Mouse (Mus musculus) forebrain, embryonic 11.5 days (tissue): ENCODE data around the gene Gm36245. TPM values are rescaled to one million over a fixed set of nuclear protein-coding genes. Genes with fewer than 3 reads are reported as not detected.

Source experiments
- ATAC-seq: fragments of 200-750 bp; cut with Nextera tagmentation; replicated peaks from 2 replicates; pipeline ENCODE4 v1.8.0; 2017; ENCODE audit warnings: moderate TSS enrichment; ENCODE audit not compliant: low FRiP score
- DNase-seq: peaks from one replicate; pipeline ENCODE4 v3.0.0-alpha.2; 2017; ENCODE audit warnings: low spot score
- H3K27ac ChIP-seq: fragments of 300-500 bp; sonication (generic); 2 replicates; pipeline ENCODE4 v1.5.1; 2014; ENCODE audit warnings: low read depth, low read length
- H3K27me3 ChIP-seq: fragments of 300-500 bp; sonication (generic); 2 replicates; pipeline ENCODE4 v1.6.1; 2014; ENCODE audit warnings: mild to moderate bottlenecking, low read length, mixed read lengths; ENCODE audit not compliant: control insufficient read depth, insufficient read depth
- H3K36me3 ChIP-seq: fragments of 300-500 bp; sonication (generic); 2 replicates; pipeline ENCODE4 v1.6.1; 2014; ENCODE audit warnings: mild to moderate bottlenecking, low read length, moderate library complexity, mixed read lengths; ENCODE audit not compliant: control insufficient read depth, insufficient read depth
- H3K4me1 ChIP-seq: fragments of 300-500 bp; sonication (generic); replicated peaks from 2 replicates; pipeline ENCODE4 v1.6.1; 2014; ENCODE audit warnings: low read length, mixed read lengths; ENCODE audit not compliant: control insufficient read depth, insufficient read depth
- H3K4me2 ChIP-seq: fragments of 300-500 bp; sonication (generic); 2 replicates; pipeline ENCODE4 v1.6.1; 2014; ENCODE audit warnings: low read depth, mild to moderate bottlenecking, low read length, moderate library complexity, mixed read lengths; ENCODE audit not compliant: severe bottlenecking
- H3K4me3 ChIP-seq: fragments of 300-500 bp; sonication (generic); 2 replicates; pipeline ENCODE4 v1.5.1; 2014; ENCODE audit warnings: low read depth, low read length
- H3K9ac ChIP-seq: fragments of 300-500 bp; sonication (generic); 2 replicates; pipeline ENCODE4 v1.6.1; 2014; ENCODE audit warnings: low read length
- H3K9me3 ChIP-seq: fragments of 300-500 bp; sonication (generic); 2 replicates; pipeline ENCODE4 v1.6.1; 2016; ENCODE audit warnings: low read length, mixed read lengths; ENCODE audit not compliant: control insufficient read depth
- WGBS: fragments of 180-500 bp; shearing (Covaris S2); extraction: QIAGEN DNeasy Blood & Tissue Kit; methylation state at CpG from one replicate; pipeline ENCODE4 v1.1.7; 2014; 5-methylcytosine and 5-hydroxymethylcytosine counted together
- polyA plus RNA-seq: library from polyadenylated mRNA; unstranded; fragments of >200 nt; fragmentation: Nextera tagmentation; extraction: Ambion mirVana; gene quantifications from 2 replicates; pipeline ENCODE4 v1.2.1, GENCODE M21; 2014

Gene Gm36245
- not detected in 2 replicates for polyA plus RNA-seq

DNA sequence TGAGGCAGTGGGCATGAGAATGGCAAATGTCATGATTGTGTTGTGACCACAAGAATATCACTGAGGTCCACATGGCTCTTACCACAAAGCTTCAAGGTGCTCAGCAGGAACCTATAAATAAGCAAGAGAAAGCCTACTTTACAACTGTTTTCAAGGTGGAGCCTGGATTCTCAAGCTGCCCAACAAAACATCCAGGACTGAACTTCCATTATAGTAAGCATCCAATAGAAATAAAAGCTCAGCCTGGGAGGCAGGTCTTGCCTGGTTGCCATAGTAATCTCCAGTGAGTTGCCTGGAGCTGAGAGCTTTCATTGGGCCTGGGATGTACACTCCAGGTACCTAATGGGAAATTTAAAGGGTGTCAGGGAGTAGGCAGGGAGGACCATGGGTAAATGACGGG lies at the start of gene Gm36245:
TSS of gene Gm36245 (plus strand) at position 301 of the 400 bp plus-strand sequence.
- DNase-seq (no peak), ATAC-seq (no peak)
- H3K36me3 ChIP-seq: no peaks in the 10 kb centered on the region
- no peak within 1 kb of the TSS for H3K4me3 ChIP-seq
- no peaks in the 10 kb centered on the region for H3K9me3 ChIP-seq
- H3K4me1 ChIP-seq: no peaks in the 10 kb centered on the region
- H3K4me2 ChIP-seq: no peak within 1 kb of the TSS
- WGBS: 86% methylated on average over 1 of the region's 1 CpGs
- no peaks in the 10 kb centered on the region for H3K27me3 ChIP-seq
- H3K9ac ChIP-seq: no peak within 1 kb of the TSS
- H3K27ac ChIP-seq: no peak within 1 kb of the TSS

DNA sequence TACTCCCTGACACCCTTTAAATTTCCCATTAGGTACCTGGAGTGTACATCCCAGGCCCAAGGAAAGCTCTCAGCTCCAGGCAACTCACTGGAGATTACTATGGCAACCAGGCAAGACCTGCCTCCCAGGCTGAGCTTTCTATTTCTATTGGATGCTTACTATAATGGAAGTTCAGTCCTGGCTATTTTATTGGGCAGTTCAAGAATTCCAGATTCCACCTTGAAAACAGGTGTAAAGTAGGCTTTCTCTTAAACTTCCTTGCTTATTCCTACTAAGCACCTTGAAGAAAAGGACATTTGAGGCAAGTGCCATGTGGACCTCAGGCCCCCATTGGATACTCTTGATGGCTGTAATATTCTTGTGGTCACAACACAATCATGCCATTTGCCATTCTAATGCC lies 37.3 kb upstream of the Gm36245 start, which contains the start of gene 1700025B11Rik:
TSS of gene 1700025B11Rik (minus strand) at position 101 of the 400 bp plus-strand sequence.
- Histone ChIP-seq H3K4me2 (no peak within 1 kb of the TSS), H3K9ac (no peak within 1 kb of the TSS), H3K27ac (no peak within 1 kb of the TSS), H3K4me1 (no peaks in the 10 kb centered on the region), H3K36me3 (no peaks in the 10 kb centered on the region), H3K4me3 (no peak within 1 kb of the TSS), H3K9me3 (no peaks in the 10 kb centered on the region), H3K27me3 (no peaks in the 10 kb centered on the region)
- DNase-seq (no peak), ATAC-seq (no peak)

GRCm38 (mm10) chr15:77563219-77563618 lies 35.8 kb upstream of the Gm36245 start:
- DNase-seq (no peak), ATAC-seq (no peak)
- H3K36me3 ChIP-seq: no peaks in the 10 kb centered on the region
- no peak overlapping the region for H3K4me3 ChIP-seq
- no peak overlapping the region for H3K4me2 ChIP-seq
- H3K9ac ChIP-seq: no peak overlapping the region
- H3K4me1 ChIP-seq: no peaks in the 10 kb centered on the region
- no peaks in the 10 kb centered on the region for H3K27me3 ChIP-seq
- no peaks in the 10 kb centered on the region for H3K9me3 ChIP-seq
- H3K27ac ChIP-seq: no peak overlapping the region

- DNase-seq: no peak
Measured at GRCm38 (mm10) chr15:77578801-77579200, 20.3 kb upstream of the Gm36245 start.

DNA sequence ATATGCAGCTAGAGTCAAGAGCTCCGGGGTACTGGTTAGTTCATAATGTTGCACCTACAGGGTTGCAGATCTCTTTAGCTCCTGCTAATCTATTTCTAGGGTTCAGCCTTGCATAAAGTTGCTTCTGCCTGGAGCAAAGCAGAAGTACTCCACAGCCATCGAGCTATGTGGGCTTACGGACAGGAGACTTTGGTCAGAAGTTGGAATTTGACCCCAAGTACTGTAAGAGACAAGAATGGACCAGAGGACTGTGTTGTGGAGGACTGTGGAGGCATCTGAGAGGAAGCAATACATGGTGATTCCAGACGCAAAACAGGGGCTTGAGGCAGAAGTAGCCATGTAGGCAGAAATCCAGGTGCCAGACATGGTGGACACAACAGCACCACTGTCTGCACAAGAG lies 19.7 kb upstream of the Gm36245 start:
- H3K9ac ChIP-seq: no peak overlapping the region

More at GRCm38 (mm10) chr15:77578801-77579200, 20.3 kb upstream of the Gm36245 start:
- H3K36me3 ChIP-seq: no peaks in the 10 kb centered on the region
- no peaks in the 10 kb centered on the region for H3K9me3 ChIP-seq
- H3K27ac ChIP-seq: no peak overlapping the region
- ATAC-seq: no peak
- no peaks in the 10 kb centered on the region for H3K4me1 ChIP-seq
- WGBS: 98% methylated on average over 2 of the region's 2 CpGs
- no peak overlapping the region for H3K4me3 ChIP-seq
- no peak overlapping the region for H3K4me2 ChIP-seq
- no peaks in the 10 kb centered on the region for H3K27me3 ChIP-seq
- no peak overlapping the region for H3K9ac ChIP-seq

GRCm38 (mm10) chr15:77581681-77582080 lies 17.4 kb upstream of the Gm36245 start:
- WGBS: 56% methylated on average over 1 of the region's 1 CpGs
- DNase-seq (no peak), ATAC-seq (no peak)
- Histone ChIP-seq H3K4me3 (no peak overlapping the region), H3K27me3 (no peaks in the 10 kb centered on the region), H3K9me3 (no peaks in the 10 kb centered on the region), H3K4me1 (no peaks in the 10 kb centered on the region), H3K9ac (no peak overlapping the region), H3K27ac (no peak overlapping the region), H3K36me3 (no peaks in the 10 kb centered on the region), H3K4me2 (no peak overlapping the region)

More for the DNA sequence above, 19.7 kb upstream of the Gm36245 start:
- no peak overlapping the region for H3K4me3 ChIP-seq
- no peaks in the 10 kb centered on the region for H3K9me3 ChIP-seq
- no peak overlapping the region for H3K4me2 ChIP-seq
- no peak for DNase-seq
- H3K27me3 ChIP-seq: no peaks in the 10 kb centered on the region
- WGBS: 83% methylated on average over 4 of the region's 4 CpGs
- no peak for ATAC-seq
- H3K27ac ChIP-seq: no peak overlapping the region
- no peaks in the 10 kb centered on the region for H3K36me3 ChIP-seq
- no peaks in the 10 kb centered on the region for H3K4me1 ChIP-seq

DNA sequence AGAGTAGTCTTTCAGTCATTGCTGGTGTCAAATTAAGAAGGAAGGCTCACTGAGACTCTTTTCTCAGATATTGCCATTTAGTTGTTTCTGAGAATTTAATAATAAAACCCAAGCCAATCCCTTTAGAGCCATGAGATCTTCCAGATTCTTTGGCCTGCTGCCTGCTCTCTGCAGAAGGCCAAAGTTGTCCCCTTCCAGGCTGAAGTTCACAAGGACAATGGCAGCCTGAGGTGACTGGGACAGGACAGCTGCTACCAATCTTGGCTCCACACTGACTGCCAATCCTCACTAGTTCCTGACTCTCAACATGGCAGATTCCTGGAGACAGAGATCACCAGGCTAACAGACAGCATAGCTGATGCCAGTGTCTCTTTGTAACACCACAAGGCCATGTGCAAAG lies 12.0 kb upstream of the Gm36245 start:
- H3K27ac ChIP-seq: no peak overlapping the region
- no peak overlapping the region for H3K4me2 ChIP-seq
- H3K9ac ChIP-seq: no peak overlapping the region
- H3K4me1 ChIP-seq: no peaks in the 10 kb centered on the region
- DNase-seq (no peak), ATAC-seq (no peak)
- H3K9me3 ChIP-seq: no peaks in the 10 kb centered on the region
- H3K36me3 ChIP-seq: no peaks in the 10 kb centered on the region
- no peak overlapping the region for H3K4me3 ChIP-seq
- no peaks in the 10 kb centered on the region for H3K27me3 ChIP-seq

- Histone ChIP-seq H3K27me3 (no peaks in the 10 kb centered on the region), H3K36me3 (no peaks in the 10 kb centered on the region), H3K27ac (no peak overlapping the region), H3K9me3 (no peaks in the 10 kb centered on the region), H3K9ac (no peak overlapping the region), H3K4me1 (no peaks in the 10 kb centered on the region), H3K4me3 (no peak overlapping the region), H3K4me2 (no peak overlapping the region)
- ATAC-seq: no peak
- no peak for DNase-seq
Measured at GRCm38 (mm10) chr15:77588981-77589380, 10.1 kb upstream of the Gm36245 start.

GRCm38 (mm10) chr15:77590881-77591280 lies 8.2 kb upstream of the Gm36245 start:
- DNase-seq: no peak
- no peak overlapping the region for H3K4me3 ChIP-seq
- 79% methylated on average over 2 of the region's 2 CpGs for WGBS
- no peaks in the 10 kb centered on the region for H3K36me3 ChIP-seq
- ATAC-seq: no peak
- no peak overlapping the region for H3K27ac ChIP-seq
- no peak overlapping the region for H3K4me2 ChIP-seq
- no peaks in the 10 kb centered on the region for H3K27me3 ChIP-seq
- H3K9me3 ChIP-seq: no peaks in the 10 kb centered on the region
- H3K9ac ChIP-seq: no peak overlapping the region
- no peaks in the 10 kb centered on the region for H3K4me1 ChIP-seq
